Mouse (Mus musculus): ENCODE results near the gene Rxfp3. TPM values are rescaled to one million over a fixed set of nuclear protein-coding genes. Genes with fewer than 3 reads are reported as not detected.
A peak's percentile ranks its signal among the peaks of the same experiment; 100 is the strongest.

Rxfp3 gene
- polyA plus RNA-seq, 1 experiment: not detected

DNA sequence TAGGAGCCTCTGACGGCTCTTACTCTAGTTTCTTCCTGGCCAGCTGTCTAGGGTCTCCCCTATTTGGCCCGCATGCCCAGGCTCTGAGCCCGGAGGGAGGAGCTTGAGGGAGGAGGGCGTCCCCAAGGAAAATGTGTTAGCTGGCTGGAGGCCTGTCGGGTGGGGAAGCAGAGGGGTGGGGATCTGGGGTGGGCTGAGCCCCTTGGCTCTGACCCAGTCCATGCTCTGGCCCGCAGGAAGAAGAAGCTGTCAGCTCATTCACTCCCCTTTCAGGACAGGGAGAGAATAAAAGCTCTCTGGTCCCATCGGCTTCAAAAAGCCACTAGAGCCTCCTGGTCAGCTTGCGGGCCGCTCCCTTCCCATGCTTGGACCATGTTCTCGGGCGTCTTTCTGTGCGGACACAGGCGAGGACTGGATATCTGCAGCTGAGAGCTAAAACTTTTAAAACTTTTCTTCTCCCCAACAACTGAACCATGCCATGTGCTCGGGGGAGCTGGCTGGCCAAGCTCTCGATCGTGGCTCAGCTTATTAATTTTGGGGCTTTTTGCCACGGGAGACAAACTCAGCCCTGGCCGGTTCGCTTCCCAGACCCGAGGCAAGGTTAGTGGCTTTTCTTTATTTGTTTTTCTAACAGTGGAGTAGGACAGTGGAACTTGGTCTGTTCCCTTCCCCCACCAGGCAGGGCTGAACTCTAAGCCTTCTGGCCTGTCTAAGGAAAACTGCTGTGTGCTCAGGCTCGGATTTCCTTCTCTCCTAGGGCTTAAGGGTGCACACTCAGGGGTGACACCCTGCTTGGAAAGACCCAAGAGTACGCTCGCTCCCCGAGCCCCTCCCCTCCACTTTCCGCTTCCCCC is 27.0 kb upstream of the Rxfp3 start, which contains the start of gene Adamts12:
Gene Adamts12 (plus strand): TSS at position 233 of the 854 bp plus-strand sequence.
- no peak within 1 kb of the TSS for H3K27ac ChIP-seq (ENCODE audit: insufficient read depth, low read depth, low read length)
- H3K4me3 ChIP-seq (ENCODE audit: insufficient read depth, low read length): no peak within 1 kb of the TSS
- no peak for TF ChIP-seq POLR2A (IDR thresholded peaks at IDR 0.05; ENCODE audit: borderline replicate concordance, low read depth, low read length)
- no peak for TF ChIP-seq CTCF (IDR thresholded peaks at IDR 0.05; ENCODE audit: low read depth, low read length)
- no peaks in the 10 kb centered on the region for H3K4me1 ChIP-seq (ENCODE audit: control insufficient read depth, insufficient read depth, low read length)

GRCm38 (mm10) chr15:11064160-11064557 is 26.4 kb upstream of the Rxfp3 start:
- TF ChIP-seq POLR2A (IDR thresholded peaks at IDR 0.05; ENCODE audit: borderline replicate concordance, low read depth, low read length) (no peak), CTCF (IDR thresholded peaks at IDR 0.05; ENCODE audit: low read depth, low read length) (no peak)
- Histone ChIP-seq H3K4me1 (ENCODE audit: control insufficient read depth, insufficient read depth, low read length) (no peaks in the 10 kb centered on the region), H3K27ac (ENCODE audit: insufficient read depth, low read depth, low read length) (no peak overlapping the region), H3K4me3 (ENCODE audit: insufficient read depth, low read length) (no peak overlapping the region)

DNA sequence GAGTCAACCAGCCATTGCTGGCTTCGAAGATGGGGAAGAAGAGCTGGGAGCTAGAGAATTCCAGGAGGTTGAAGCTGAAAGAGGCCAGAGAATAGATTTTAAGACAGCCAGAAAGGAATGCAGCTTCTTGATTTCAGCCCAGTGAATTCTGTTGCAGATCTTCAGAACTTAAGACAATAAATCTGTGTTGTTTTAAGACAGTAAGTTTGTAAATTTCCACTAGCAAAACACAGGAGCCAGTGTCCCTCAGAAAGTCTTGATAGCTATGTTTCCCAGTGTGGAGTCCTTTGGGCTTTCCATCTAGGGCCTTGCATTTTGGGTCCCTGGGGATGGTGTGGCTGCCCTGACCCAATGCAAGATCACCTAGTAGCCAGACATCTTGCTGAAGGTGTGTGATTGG is 25.1 kb upstream of the Rxfp3 start:
- H3K27ac ChIP-seq (ENCODE audit: insufficient read depth, low read depth, low read length): no peak overlapping the region
- no peaks in the 10 kb centered on the region for H3K4me1 ChIP-seq (ENCODE audit: control insufficient read depth, insufficient read depth, low read length)
- TF ChIP-seq POLR2A (IDR thresholded peaks at IDR 0.05; ENCODE audit: borderline replicate concordance, low read depth, low read length) (no peak), CTCF (IDR thresholded peaks at IDR 0.05; ENCODE audit: low read depth, low read length) (no peak)
- H3K4me3 ChIP-seq (ENCODE audit: insufficient read depth, low read length): no peak overlapping the region

DNA sequence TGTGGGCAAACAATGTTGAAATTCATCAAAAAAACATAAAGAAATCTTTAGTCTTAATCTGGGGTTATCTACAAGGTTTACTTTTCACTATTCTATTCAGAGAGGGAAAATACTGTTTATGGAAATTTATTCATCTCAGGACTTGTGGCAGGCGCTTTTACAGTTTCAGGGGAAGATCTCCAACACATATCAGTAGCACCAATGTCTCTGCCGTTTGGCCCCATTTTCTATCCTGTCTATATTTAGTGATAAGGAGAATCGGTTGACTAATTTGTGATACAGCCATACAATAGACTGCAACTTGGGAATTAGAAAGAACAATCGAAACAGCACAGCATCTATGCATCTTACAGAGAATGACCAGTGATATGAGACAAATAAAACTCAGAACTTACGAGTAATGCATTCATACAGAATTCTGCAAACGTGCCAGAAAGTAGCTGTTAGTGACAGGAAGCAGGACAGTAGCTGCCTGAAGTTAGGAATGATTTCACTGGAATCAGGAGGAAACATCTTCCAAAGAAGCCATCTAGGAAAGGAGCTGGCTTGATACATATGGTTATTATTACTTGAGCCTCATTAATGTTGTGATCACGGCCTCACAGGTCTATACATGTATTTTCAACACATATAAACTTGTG is 16.8 kb upstream of the Rxfp3 start:
- H3K4me1 ChIP-seq (ENCODE audit: control insufficient read depth, insufficient read depth, low read length): no peaks in the 10 kb centered on the region
- H3K4me3 ChIP-seq (ENCODE audit: insufficient read depth, low read length): no peak overlapping the region
- no peak overlapping the region for H3K27ac ChIP-seq (ENCODE audit: insufficient read depth, low read depth, low read length)
- no peak for TF ChIP-seq CTCF (IDR thresholded peaks at IDR 0.05; ENCODE audit: low read depth, low read length)

GRCm38 (mm10) chr15:11053678-11054439 is 16.1 kb upstream of the Rxfp3 start:
- H3K27ac ChIP-seq (ENCODE audit: insufficient read depth, low read depth, low read length): no peak overlapping the region
- no peaks in the 10 kb centered on the region for H3K4me1 ChIP-seq (ENCODE audit: control insufficient read depth, insufficient read depth, low read length)
- TF ChIP-seq POLR2A (IDR thresholded peaks at IDR 0.05; ENCODE audit: borderline replicate concordance, low read depth, low read length) (no peak), CTCF (IDR thresholded peaks at IDR 0.05; ENCODE audit: low read depth, low read length) (no peak)
- no peak overlapping the region for H3K4me3 ChIP-seq (ENCODE audit: insufficient read depth, low read length)

DNA sequence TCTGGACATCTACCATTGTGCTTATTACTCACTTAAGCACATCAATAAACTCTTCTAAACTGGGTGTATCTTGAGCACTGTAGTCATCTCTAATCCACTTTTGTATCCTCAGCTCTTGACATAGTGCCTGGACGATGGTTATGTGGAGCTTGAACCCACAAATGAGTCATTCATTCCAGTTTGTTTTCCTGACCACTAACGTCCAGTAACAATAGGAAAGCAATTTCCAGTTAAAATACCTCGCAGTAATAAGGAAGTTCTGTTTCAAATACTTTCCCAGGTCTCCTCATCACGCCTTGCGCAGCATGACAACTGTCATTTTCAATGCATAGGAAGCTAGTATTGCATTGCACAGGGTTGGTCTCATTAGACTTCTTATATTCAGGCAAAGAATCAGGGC is 5.0 kb upstream of the Rxfp3 start:
- Histone ChIP-seq H3K4me1 (ENCODE audit: control insufficient read depth, insufficient read depth, low read length) (no peaks in the 10 kb centered on the region), H3K27ac (ENCODE audit: insufficient read depth, low read depth, low read length) (no peak overlapping the region), H3K4me3 (ENCODE audit: insufficient read depth, low read length) (no peak overlapping the region)
- TF ChIP-seq CTCF (IDR thresholded peaks at IDR 0.05; ENCODE audit: low read depth, low read length): no peak
- no peak for TF ChIP-seq POLR2A (IDR thresholded peaks at IDR 0.05; ENCODE audit: borderline replicate concordance, low read depth, low read length)

- no peak for TF ChIP-seq CTCF (IDR thresholded peaks at IDR 0.05; ENCODE audit: low read depth, low read length)
- TF ChIP-seq POLR2A (IDR thresholded peaks at IDR 0.05; ENCODE audit: borderline replicate concordance, low read depth, low read length): no peak
- H3K4me3 ChIP-seq (ENCODE audit: insufficient read depth, low read length): no peak overlapping the region
- no peak overlapping the region for H3K27ac ChIP-seq (ENCODE audit: insufficient read depth, low read depth, low read length)
- no peaks in the 10 kb centered on the region for H3K4me1 ChIP-seq (ENCODE audit: control insufficient read depth, insufficient read depth, low read length)
Observed at GRCm38 (mm10) chr15:11041229-11041628, 3.4 kb upstream of the Rxfp3 start.

DNA sequence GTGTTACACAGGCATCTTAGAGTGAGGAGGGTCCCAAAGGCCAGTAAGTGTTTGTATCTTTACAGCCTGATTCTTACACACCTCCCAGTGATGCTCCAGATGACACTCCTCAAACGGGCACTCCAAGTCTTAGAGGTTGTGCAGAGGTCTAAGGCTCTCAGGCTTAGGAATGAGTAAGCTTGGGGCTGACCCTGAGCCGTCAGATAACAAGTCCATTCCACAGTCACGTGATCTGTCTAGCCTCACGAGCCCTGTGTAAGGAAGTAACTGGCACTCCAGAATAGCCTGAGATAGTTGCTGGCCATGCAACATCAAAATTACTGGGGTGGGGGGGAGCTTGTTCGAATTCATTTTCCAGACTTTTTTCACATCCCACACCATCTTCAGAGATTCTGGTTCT is 2.3 kb upstream of the Rxfp3 start:
- Histone ChIP-seq H3K27ac (ENCODE audit: insufficient read depth, low read depth, low read length) (no peak overlapping the region), H3K4me1 (ENCODE audit: control insufficient read depth, insufficient read depth, low read length) (no peaks in the 10 kb centered on the region), H3K4me3 (ENCODE audit: insufficient read depth, low read length) (no peak overlapping the region)
- TF ChIP-seq CTCF (IDR thresholded peaks at IDR 0.05; ENCODE audit: low read depth, low read length): no peak
- no peak for TF ChIP-seq POLR2A (IDR thresholded peaks at IDR 0.05; ENCODE audit: borderline replicate concordance, low read depth, low read length)

DNA sequence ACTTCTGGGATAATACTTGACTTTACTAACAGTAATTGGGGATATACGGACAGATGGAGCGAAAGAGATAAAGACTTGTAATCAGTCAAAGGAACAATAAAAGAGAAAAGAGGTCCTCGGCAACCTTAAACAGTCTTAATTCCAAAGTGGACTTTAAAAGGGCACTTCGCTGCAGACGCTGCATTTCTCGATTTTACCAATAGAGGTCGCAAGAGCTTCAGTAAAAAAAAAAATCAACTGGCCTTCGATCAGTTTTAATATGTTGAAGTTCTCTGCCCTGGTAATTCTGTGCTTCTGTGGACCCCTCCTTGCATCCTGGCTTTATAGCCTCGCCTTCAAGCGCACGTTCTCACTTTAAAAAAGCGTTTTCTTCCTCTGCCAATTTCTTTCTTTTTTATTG is 685 bp upstream of the Rxfp3 start:
- TF ChIP-seq CTCF (IDR thresholded peaks at IDR 0.05; ENCODE audit: low read depth, low read length) (0 out of 2 replicates have a peak, but pooled peaks have one; percentile 15), POLR2A (IDR thresholded peaks at IDR 0.05; ENCODE audit: borderline replicate concordance, low read depth, low read length) (no peak)
- no peak overlapping the region for H3K27ac ChIP-seq (ENCODE audit: insufficient read depth, low read depth, low read length)
- no peak overlapping the region for H3K4me3 ChIP-seq (ENCODE audit: insufficient read depth, low read length)
- no peaks in the 10 kb centered on the region for H3K4me1 ChIP-seq (ENCODE audit: control insufficient read depth, insufficient read depth, low read length)

GRCm38 (mm10) chr15:11037376-11037695 is 455 bp downstream of the Rxfp3 start:
- Histone ChIP-seq H3K4me3 (ENCODE audit: insufficient read depth, low read length) (no peak overlapping the region), H3K4me1 (ENCODE audit: control insufficient read depth, insufficient read depth, low read length) (no peaks in the 10 kb centered on the region), H3K27ac (ENCODE audit: insufficient read depth, low read depth, low read length) (no peak overlapping the region)
- TF ChIP-seq CTCF (IDR thresholded peaks at IDR 0.05; ENCODE audit: low read depth, low read length): no peak
- no peak for TF ChIP-seq POLR2A (IDR thresholded peaks at IDR 0.05; ENCODE audit: borderline replicate concordance, low read depth, low read length)

Data from bone marrow macrophage, adult 2 months (primary cell).